10 mouse cellular contexts compared by ENCODE assay signal in genomic region chr8:94333345-94333744, GRCm38 (mm10). TPM values are rescaled to one million over a fixed set of nuclear protein-coding genes. Genes with fewer than 3 reads are reported as not detected.
DNase-seq lines count a peak whose midpoint lies in the region; ATAC-seq and TF ChIP-seq lines count a peak whose summit lies in the region.
"Had no signal": no experiment of that assay in that cellular context is flagged by ENCODE, and none has a peak within 500 bp of the region (broad histone marks: within the 10 kb centered on the region; RNA-seq: fewer than 3 reads in every experiment).

No protein-coding gene starts in this region.

- no peaks in the 10 kb centered on the region for H3K36me3 ChIP-seq in heart, embryonic 10.5 days
- no peaks in the 10 kb centered on the region for H3K36me3 ChIP-seq in CH12.LX (replicated peaks in 1 of 2; ENCODE audit: control insufficient read depth in 1 of 2, insufficient read depth in 1 of 2, low read length in 1 of 2)
- H3K36me3 ChIP-seq in lung, embryonic 14.5 days (ENCODE audit: insufficient read depth), result no peaks in the 10 kb centered on the region
- H3K36me3 ChIP-seq in heart, embryonic 11.5 days (ENCODE audit: control insufficient read depth, insufficient read depth, low read length), result no peaks in the 10 kb centered on the region
- H3K36me3 ChIP-seq: midbrain, embryonic 15.5 days had no signal

- peak in 1 of 2 experiments; percentile 93; a peak in 3 of 4 replicates for TF ChIP-seq CTCF in CH12.LX (conservative IDR thresholded peaks at IDR 0.05 in 1 of 2, IDR thresholded peaks at IDR 0.05 in 1 of 2; ENCODE audit: low read depth in 2 of 2, low read length in 2 of 2)
- TF ChIP-seq CTCF in lung, embryonic 14.5 days (IDR thresholded peaks at IDR 0.05; ENCODE audit: low read depth), result peak; percentile 57

- H3K9ac ChIP-seq in CH12.LX (ENCODE audit: insufficient read depth, low read depth), result no peak overlapping the region
- no peak overlapping the region for H3K9ac ChIP-seq in lung, embryonic 14.5 days
- H3K9ac ChIP-seq in heart, embryonic 11.5 days (ENCODE audit: low read depth, low read length), result no peak overlapping the region
- H3K9ac ChIP-seq: forebrain, postnatal 0 days; midbrain, embryonic 15.5 days had no signal

- no peak overlapping the region for H3K27ac ChIP-seq in heart, embryonic 10.5 days
- no peak overlapping the region for H3K27ac ChIP-seq in CH12.LX (ENCODE audit: insufficient read depth, low read depth)
- no peak overlapping the region for H3K27ac ChIP-seq in lung, embryonic 14.5 days (ENCODE audit: low read depth)
- H3K27ac ChIP-seq in heart, embryonic 11.5 days (ENCODE audit: low read depth, low read length), result no peak overlapping the region
- H3K27ac ChIP-seq: midbrain, embryonic 15.5 days had no signal

- WGBS in heart, embryonic 10.5 days, result 47% methylated on average over 5 of the region's 5 CpGs
- 50% methylated on average over 5 of the region's 5 CpGs for WGBS in lung, embryonic 14.5 days
- 55% methylated on average over 5 of the region's 5 CpGs for WGBS in heart, embryonic 11.5 days (ENCODE audit: insufficient replicate concordance)

- peak; percentile 82 for TF ChIP-seq RAD21 in CH12.LX (IDR thresholded peaks at IDR 0.05; ENCODE audit: low read depth, low read length)

- no peak for TF ChIP-seq POLR2A in CH12.LX (IDR thresholded peaks at IDR 0.05; ENCODE audit: low read depth, low read length)

- H3K9me3 ChIP-seq in heart, embryonic 10.5 days, result no peaks in the 10 kb centered on the region
- H3K9me3 ChIP-seq in CH12.LX (replicated peaks; ENCODE audit: low read length), result no peaks in the 10 kb centered on the region
- H3K9me3 ChIP-seq in lung, embryonic 14.5 days (ENCODE audit: low read depth, low read length), result no peaks in the 10 kb centered on the region
- no peaks in the 10 kb centered on the region for H3K9me3 ChIP-seq in heart, embryonic 11.5 days (replicated peaks; ENCODE audit: control insufficient read depth, low read length)
- H3K9me3 ChIP-seq: midbrain, embryonic 15.5 days had no signal

- TF ChIP-seq EP300 in CH12.LX (IDR thresholded peaks at IDR 0.05; ENCODE audit: low read length), result no peak

- DNase-seq in heart, postnatal 4 days, result peak; percentile 32
- DNase-seq in heart, embryonic 10.5 days (ENCODE audit: low spot score), result no peak
- peak; percentile 44 for DNase-seq in CH12.LX (ENCODE audit: extremely low read depth)
- DNase-seq in c-Kit-positive CD71-negative TER-119-negative erythroid progenitor cells, embryonic 14.5 days (ENCODE audit: low read depth), result peak; percentile 16
- DNase-seq in lung, embryonic 14.5 days, result peak; percentile 47
- no peak for DNase-seq in right cerebral cortex, postnatal 14 days
- DNase-seq: forebrain, postnatal 0 days had no signal

- peaks cover 26% of the 10 kb centered on the region; the same call in 1 of the 2 replicates for H3K27me3 ChIP-seq in heart, embryonic 10.5 days (ENCODE audit: insufficient read depth, poor library complexity, severe bottlenecking)
- no peaks in the 10 kb centered on the region for H3K27me3 ChIP-seq in CH12.LX (replicated peaks)
- H3K27me3 ChIP-seq in lung, embryonic 14.5 days (ENCODE audit: insufficient read depth, low read length), result no peaks in the 10 kb centered on the region
- peaks cover 3% of the 10 kb centered on the region for H3K27me3 ChIP-seq in heart, embryonic 11.5 days (ENCODE audit: control insufficient read depth, insufficient read depth, low read length)
- H3K27me3 ChIP-seq: midbrain, embryonic 15.5 days had no signal

- dilution Hi-C loops in CH12.LX (cut with MboI; ENCODE audit: extremely low pct_ligation_motif_present, extremely low pct_unique_long_range_greater_than_20kb, low sequenced_read_pairs), result no loop called here

- H3K4me2 ChIP-seq in CH12.LX (ENCODE audit: insufficient read depth, low read depth, poor library complexity, severe bottlenecking), result no peak overlapping the region
- no peak overlapping the region for H3K4me2 ChIP-seq in lung, embryonic 14.5 days
- no peak overlapping the region for H3K4me2 ChIP-seq in heart, embryonic 11.5 days
- H3K4me2 ChIP-seq: midbrain, embryonic 15.5 days had no signal

- no peaks in the 10 kb centered on the region for H3K79me2 ChIP-seq in CH12.LX (replicated peaks; ENCODE audit: control insufficient read depth, extremely low read depth, insufficient read depth, poor library complexity, severe bottlenecking)

- in situ Hi-C loops in CH12.LX (cut with MboI; ENCODE audit: low pct_ligation_motif_present, low pct_unique_long_range_greater_than_20kb, low sequenced_read_pairs), result loop anchor here (10.0 kb wide), 1 partner anchor 361 kb away; the partner anchor contains the start of gene Pllp

- no peak for ATAC-seq in lung, embryonic 14.5 days (ENCODE audit: insufficient read depth)
- ATAC-seq in erythroblast, adult 5-6 weeks (replicated peaks; ENCODE audit: low FRiP score, poor library complexity, severe bottlenecking), result no peak
- no peak; the same call in 1 of the 2 replicates for ATAC-seq in heart, embryonic 11.5 days (replicated peaks; ENCODE audit: insufficient number of reproducible peaks, low FRiP score, low TSS enrichment)
- ATAC-seq: forebrain, postnatal 0 days; midbrain, embryonic 15.5 days had no signal

- no peaks in the 10 kb centered on the region for H3K4me1 ChIP-seq in heart, embryonic 10.5 days
- peaks cover 0 to 9% of the 10 kb centered on the region in 2 experiments; a peak in 2 of 4 replicates for H3K4me1 ChIP-seq in CH12.LX (ENCODE audit: control insufficient read depth in 1 of 2, insufficient read depth in 2 of 2)
- no peaks in the 10 kb centered on the region for H3K4me1 ChIP-seq in lung, embryonic 14.5 days (ENCODE audit: insufficient read depth)
- H3K4me1 ChIP-seq in heart, embryonic 11.5 days (ENCODE audit: control insufficient read depth, insufficient read depth, low read length), result no peaks in the 10 kb centered on the region
- H3K4me1 ChIP-seq: midbrain, embryonic 15.5 days had no signal

- H3K4me3 ChIP-seq in heart, embryonic 10.5 days, result no peak overlapping the region
- no peak overlapping the region for H3K4me3 ChIP-seq in CH12.LX (replicated peaks in 1 of 3; ENCODE audit: low read depth in 2 of 3, low read length in 2 of 3, poor library complexity in 1 of 3)
- no peak overlapping the region for H3K4me3 ChIP-seq in lung, embryonic 14.5 days (ENCODE audit: low read depth, low read length)
- H3K4me3 ChIP-seq in heart, embryonic 11.5 days (ENCODE audit: low read depth, low read length), result no peak overlapping the region
- H3K4me3 ChIP-seq: midbrain, embryonic 15.5 days had no signal

TF ChIP-seq in CH12.LX, 34 proteins besides CTCF, POLR2A, EP300 and RAD21:
- TF ChIP-seq SMC3 (IDR thresholded peaks at IDR 0.05; ENCODE audit: low read depth, low read length), result peak; percentile 82
- TF ChIP-seq MAZ (IDR thresholded peaks at IDR 0.05; ENCODE audit: low read depth, low read length), result 0 out of 2 replicates have a peak, but pooled peaks have one; percentile 25
- TF ChIP-seq CHD1 (IDR thresholded peaks at IDR 0.05; ENCODE audit: low read depth, low read length), result no peak
- no peak for TF ChIP-seq MAX (IDR thresholded peaks at IDR 0.05; ENCODE audit: low read length)
- TF ChIP-seq E2F4 (IDR thresholded peaks at IDR 0.05; ENCODE audit: insufficient replicate concordance, low read depth, low read length), result no peak
- TF ChIP-seq MEF2A (IDR thresholded peaks at IDR 0.05; ENCODE audit: borderline replicate concordance, low read depth, low read length), result 0 out of 2 replicates have a peak, but pooled peaks have one; percentile 27
- TF ChIP-seq RCOR1 (conservative IDR thresholded peaks at IDR 0.05; ENCODE audit: low read depth, low read length), result no peak
- TF ChIP-seq JUN (IDR thresholded peaks at IDR 0.05; ENCODE audit: insufficient read depth, low read depth, low read length), result no peak
- TF ChIP-seq IRF4 (IDR thresholded peaks at IDR 0.05; ENCODE audit: low read depth, low read length), result peak; percentile 51; the same call in 1 of the 2 replicates
- peak; percentile 41 for TF ChIP-seq ZC3H11A (IDR thresholded peaks at IDR 0.05; ENCODE audit: low read depth, low read length)

RNA-seq across cellular contexts. Expression of gene Slc12a3, which starts 4.3 kb away (rescaled TPM):
- total RNA-seq in heart, postnatal 4 days (2021), result under 1 TPM in 1 of 2 experiments, not detected in 1; 0.11 TPM
- 0.06 TPM in 1 of 2 replicates, not detected in the other for polyA plus RNA-seq in heart, embryonic 10.5 days (2016; fragmentation: Nextera tagmentation; extraction: Ambion mirVana)
- total RNA-seq in CH12.LX (2012; rRNA removed) (0.17 and 0.21 TPM in 2 replicates), CH12.LX (2014; rRNA removed) (0.08 TPM in 1 of 2 replicates, not detected in the other)
- 0.19 TPM in 1 of 2 replicates, not detected in the other for polyA plus RNA-seq in CH12.LX (2012; ENCODE audit: insufficient read length, low read depth)
- polyA plus RNA-seq in lung, embryonic 14.5 days (2014; fragmentation: Nextera tagmentation; extraction: Ambion mirVana), result not detected in 2 replicates
- 2.5 TPM in 1 of 2 replicates, not detected in the other for total RNA-seq in erythroblast, adult 5-6 weeks (2015; ENCODE audit: low replicate concordance)
- total RNA-seq in erythroblast, adult 5-6 weeks (2017; ENCODE audit: low replicate concordance), result 0.34 TPM in 1 of 2 replicates, not detected in the other
- polyA plus RNA-seq in heart, embryonic 11.5 days (2014; fragmentation: Nextera tagmentation; extraction: Ambion mirVana), result 0.20 TPM in 1 of 2 replicates, not detected in the other

RNA-seq across cellular contexts. Expression of gene Herpud1, which starts 52.9 kb away (rescaled TPM):
- total RNA-seq in heart, postnatal 4 days (2021), result 10 to 100 TPM; 56.6 to 66.4 TPM
- polyA plus RNA-seq in heart, embryonic 10.5 days (2016; fragmentation: Nextera tagmentation; extraction: Ambion mirVana), result 75.5 and 90.8 TPM in 2 replicates
- total RNA-seq in CH12.LX (2012; rRNA removed) (172 and 206 TPM in 2 replicates), CH12.LX (2014; rRNA removed) (243 and 257 TPM in 2 replicates)
- polyA plus RNA-seq in CH12.LX (2012; ENCODE audit: insufficient read length, low read depth), result 116 and 124 TPM in 2 replicates
- polyA plus RNA-seq in lung, embryonic 14.5 days (2014; fragmentation: Nextera tagmentation; extraction: Ambion mirVana), result 97.9 and 111 TPM in 2 replicates
- total RNA-seq in erythroblast, adult 5-6 weeks (2015; ENCODE audit: low replicate concordance), result 52.1 and 56.6 TPM in 2 replicates
- total RNA-seq in erythroblast, adult 5-6 weeks (2017; ENCODE audit: low replicate concordance), result 60.9 and 70.5 TPM in 2 replicates
- 80.5 and 84.1 TPM in 2 replicates for polyA plus RNA-seq in heart, embryonic 11.5 days (2014; fragmentation: Nextera tagmentation; extraction: Ambion mirVana)

Comparison
In these comparisons a context has a peak if more than half of its experiments do, and no peak if none do; other contexts are left out.
1. DNase-seq: peak in heart, postnatal 4 days (single experiment), CH12.LX (single experiment), c-Kit-positive CD71-negative TER-119-negative erythroid progenitor cells, embryonic 14.5 days (single experiment) and lung, embryonic 14.5 days (single experiment); none in heart, embryonic 10.5 days (single experiment) and right cerebral cortex, postnatal 14 days (single experiment).